Mouse (Mus musculus) hindbrain, embryonic 13.5 days (tissue): ENCODE results near the gene Zfp384. TPM values are rescaled to one million over a fixed set of nuclear protein-coding genes. Genes with fewer than 3 reads are reported as not detected.
"Not testable (repeated sequence)": the region's sequence is repeated elsewhere in the genome, so short reads cannot be mapped to it uniquely, and the experiment has no call there.

Source experiments
- ATAC-seq: fragments of 200-750 bp; cut with Nextera tagmentation; 2 replicates; pipeline ENCODE4 v1.8.0; 2017; ENCODE audit warnings: moderate TSS enrichment; ENCODE audit not compliant: low FRiP score
- H3K27ac ChIP-seq: fragments of 300-500 bp; sonication (generic); 2 replicates; pipeline ENCODE4 v1.5.1; 2015; ENCODE audit warnings: inconsistent platforms, mild to moderate bottlenecking, moderate library complexity
- H3K27me3 ChIP-seq: fragments of 300-500 bp; sonication (generic); 2 replicates; pipeline ENCODE4 v1.6.1; 2015; ENCODE audit warnings: mild to moderate bottlenecking, inconsistent platforms
- H3K36me3 ChIP-seq: fragments of 300-500 bp; sonication (generic); 2 replicates; pipeline ENCODE4 v1.6.1; 2015; ENCODE audit warnings: mild to moderate bottlenecking, inconsistent platforms
- H3K4me1 ChIP-seq: fragments of 300-500 bp; sonication (generic); replicated peaks from 2 replicates; pipeline ENCODE4 v1.6.1; 2015; ENCODE audit warnings: inconsistent platforms
- H3K4me2 ChIP-seq: fragments of 300-500 bp; sonication (generic); 2 replicates; pipeline ENCODE4 v1.6.1; 2015; ENCODE audit warnings: inconsistent platforms, mild to moderate bottlenecking, moderate library complexity
- H3K4me3 ChIP-seq: fragments of 300-500 bp; sonication (generic); 2 replicates; pipeline ENCODE4 v1.5.1; 2015; ENCODE audit warnings: mild to moderate bottlenecking, inconsistent platforms
- H3K9ac ChIP-seq: fragments of 300-500 bp; sonication (generic); 2 replicates; pipeline ENCODE4 v1.6.1; 2015; ENCODE audit warnings: mild to moderate bottlenecking, inconsistent platforms
- H3K9me3 ChIP-seq: fragments of 300-500 bp; sonication (generic); 2 replicates; pipeline ENCODE4 v1.6.1; 2016; ENCODE audit warnings: inconsistent platforms
- WGBS: fragments of 180-500 bp; shearing (Covaris S2); methylation state at CpG from one replicate; pipeline ENCODE4 v1.1.7; 2015; 5-methylcytosine and 5-hydroxymethylcytosine counted together
- polyA plus RNA-seq: library from polyadenylated mRNA; unstranded; fragments of >200 nt; fragmentation: Nextera tagmentation; extraction: Ambion mirVana; gene quantifications from 2 replicates; pipeline ENCODE4 v1.2.1, GENCODE M21; 2015

The Zfp384 gene
- polyA plus RNA-seq, 1 experiment from 2014 or later = 17.7 TPM

GRCm38 (mm10) chr6:125030532-125030931 lies 21.6 kb downstream of the Zfp384 start:
- not testable (repeated sequence) for H3K27me3 ChIP-seq, H3K9me3 ChIP-seq, H3K4me3 ChIP-seq, H3K27ac ChIP-seq, H3K4me1 ChIP-seq, ATAC-seq, H3K4me2 ChIP-seq, H3K9ac ChIP-seq
- 39% methylated on average over 8 of the region's 9 CpGs for WGBS
- peaks cover 59% of the 10 kb centered on the region for H3K36me3 ChIP-seq

GRCm38 (mm10) chr6:125031604-125032003 lies 22.7 kb downstream of the Zfp384 start:
- no peaks in the 10 kb centered on the region for H3K27me3 ChIP-seq
- no peak overlapping the region for H3K4me2 ChIP-seq
- ATAC-seq = no peak
- H3K36me3 ChIP-seq = peaks cover 60% of the 10 kb centered on the region
- no peaks in the 10 kb centered on the region for H3K9me3 ChIP-seq
- no peaks in the 10 kb centered on the region for H3K4me1 ChIP-seq
- 91% methylated on average over 16 of the region's 16 CpGs for WGBS
- H3K27ac ChIP-seq = no peak overlapping the region; the same call in 1 of the 2 replicates
- H3K4me3 ChIP-seq = no peak overlapping the region
- H3K9ac ChIP-seq = no peak overlapping the region

- H3K4me2 ChIP-seq = peak overlapping the region; percentile 54
- no peaks in the 10 kb centered on the region for H3K9me3 ChIP-seq
- peaks cover 21% of the 10 kb centered on the region for H3K4me1 ChIP-seq
- 92% methylated on average over 4 of the region's 4 CpGs for whole genome bisulfite sequencing
- H3K4me3 ChIP-seq = peak overlapping the region; percentile 80
- H3K27me3 ChIP-seq = no peaks in the 10 kb centered on the region
- peak overlapping the region; percentile 41; the same call in 1 of the 2 replicates for H3K27ac ChIP-seq
- peaks cover 40% of the 10 kb centered on the region for H3K36me3 ChIP-seq
- ATAC-seq = no peak
- H3K9ac ChIP-seq = no peak overlapping the region; the same call in 1 of the 2 replicates
Observed at GRCm38 (mm10) chr6:125038666-125039065, 29.7 kb downstream of the Zfp384 start.

GRCm38 (mm10) chr6:125039131-125039530 lies 30.2 kb downstream of the Zfp384 start:
- H3K36me3 ChIP-seq = peaks cover 40% of the 10 kb centered on the region
- peak overlapping the region; percentile 41; the same call in 1 of the 2 replicates for H3K27ac ChIP-seq
- H3K4me3 ChIP-seq = peak overlapping the region; percentile 80
- WGBS = 8% methylated on average over 8 of the region's 8 CpGs
- H3K27me3 ChIP-seq = no peaks in the 10 kb centered on the region
- H3K4me1 ChIP-seq = peaks cover 21% of the 10 kb centered on the region
- peak overlapping the region; percentile 54 for H3K4me2 ChIP-seq
- no peak overlapping the region; the same call in 1 of the 2 replicates for H3K9ac ChIP-seq
- H3K9me3 ChIP-seq = no peaks in the 10 kb centered on the region
- peak; percentile 27 for ATAC-seq

- H3K9me3 ChIP-seq = no peaks in the 10 kb centered on the region
- WGBS = under 1% methylated on average over 26 of the region's 26 CpGs
- peak within 1 kb of the TSS; percentile 74 for H3K4me2 ChIP-seq
- H3K4me1 ChIP-seq = peaks cover 21% of the 10 kb centered on the region
- peak within 1 kb of the TSS; percentile 85 for H3K9ac ChIP-seq
- no peaks in the 10 kb centered on the region for H3K27me3 ChIP-seq
- peak; percentile 96 for ATAC-seq
- H3K4me3 ChIP-seq = peak within 1 kb of the TSS; percentile 80
- peaks cover 43% of the 10 kb centered on the region for H3K36me3 ChIP-seq
- H3K27ac ChIP-seq = peak within 1 kb of the TSS; percentile 86
Observed at GRCm38 (mm10) chr6:125039533-125040153, 30.7 kb downstream of the Zfp384 start, which contains the start of gene Ing4. Ing4 (plus strand) TSS chr6:125039760.

GRCm38 (mm10) chr6:125040221-125040620 lies 31.3 kb downstream of the Zfp384 start:
- H3K4me3 ChIP-seq = peak overlapping the region; percentile 80
- H3K27me3 ChIP-seq = no peaks in the 10 kb centered on the region
- H3K27ac ChIP-seq = peak overlapping the region; percentile 86
- H3K9me3 ChIP-seq = no peaks in the 10 kb centered on the region
- no peak for ATAC-seq
- H3K4me1 ChIP-seq = peaks cover 21% of the 10 kb centered on the region
- H3K4me2 ChIP-seq = peak overlapping the region; percentile 74
- 28% methylated on average over 7 of the region's 7 CpGs for WGBS
- peaks cover 42% of the 10 kb centered on the region for H3K36me3 ChIP-seq
- peak overlapping the region; percentile 85 for H3K9ac ChIP-seq

GRCm38 (mm10) chr6:125041047-125041446 lies 32.1 kb downstream of the Zfp384 start:
- peaks cover 21% of the 10 kb centered on the region for H3K4me1 ChIP-seq
- no peak overlapping the region for H3K9ac ChIP-seq
- WGBS = 91% methylated on average over 7 of the region's 7 CpGs
- no peak overlapping the region for H3K27ac ChIP-seq
- H3K4me3 ChIP-seq = peak overlapping the region; percentile 80; the same call in 1 of the 2 replicates
- H3K36me3 ChIP-seq = peaks cover 41% of the 10 kb centered on the region
- peak overlapping the region; percentile 74 for H3K4me2 ChIP-seq
- no peaks in the 10 kb centered on the region for H3K27me3 ChIP-seq
- H3K9me3 ChIP-seq = no peaks in the 10 kb centered on the region
- no peak for ATAC-seq

GRCm38 (mm10) chr6:125042081-125042480 lies 33.1 kb downstream of the Zfp384 start:
- no peak overlapping the region for H3K4me3 ChIP-seq
- peaks cover 41% of the 10 kb centered on the region for H3K36me3 ChIP-seq
- H3K27ac ChIP-seq = no peak overlapping the region
- WGBS = 97% methylated on average over 7 of the region's 7 CpGs
- ATAC-seq = no peak
- peaks cover 24% of the 10 kb centered on the region for H3K4me1 ChIP-seq
- no peaks in the 10 kb centered on the region for H3K9me3 ChIP-seq
- no peak overlapping the region for H3K4me2 ChIP-seq
- H3K27me3 ChIP-seq = no peaks in the 10 kb centered on the region
- no peak overlapping the region for H3K9ac ChIP-seq

- ATAC-seq = peak; percentile 66
- 35% methylated on average over 5 of the region's 5 CpGs for WGBS
- Histone ChIP-seq H3K4me3 (no peak overlapping the region), H3K9me3 (no peaks in the 10 kb centered on the region), H3K4me1 (0 out of 2 replicates have a peak, but pooled peaks cover 6% of the 10 kb centered on the region), H3K27ac (no peak overlapping the region), H3K4me2 (no peak overlapping the region), H3K36me3 (peaks cover 79% of the 10 kb centered on the region), H3K27me3 (no peaks in the 10 kb centered on the region), H3K9ac (no peak overlapping the region)
Observed at GRCm38 (mm10) chr6:125046691-125047090, 37.7 kb downstream of the Zfp384 start.

- no peak within 1 kb of the TSS for H3K27ac ChIP-seq
- 37% methylated on average over 20 of the region's 20 CpGs for WGBS
- no peaks in the 10 kb centered on the region for H3K9me3 ChIP-seq
- 0 out of 2 replicates have a peak, but pooled peaks cover 6% of the 10 kb centered on the region for H3K4me1 ChIP-seq
- H3K36me3 ChIP-seq = peaks cover 96% of the 10 kb centered on the region
- no peaks in the 10 kb centered on the region for H3K27me3 ChIP-seq
- H3K9ac ChIP-seq = peak within 1 kb of the TSS; percentile 24; the same call in 1 of the 2 replicates
- ATAC-seq = no peak
- H3K4me3 ChIP-seq = no peak within 1 kb of the TSS
- no peak within 1 kb of the TSS for H3K4me2 ChIP-seq
Observed at GRCm38 (mm10) chr6:125049678-125050077, 40.7 kb downstream of the Zfp384 start, which contains the start of gene Acrbp. Acrbp (plus strand) TSS chr6:125049689.

GRCm38 (mm10) chr6:125051237-125051636 lies 42.3 kb downstream of the Zfp384 start:
- WGBS = 70% methylated on average over 5 of the region's 5 CpGs

GRCm38 (mm10) chr6:125061493-125061892 lies 52.5 kb downstream of the Zfp384 start:
- WGBS = 36% methylated on average over 6 of the region's 6 CpGs
- Histone ChIP-seq H3K9ac (0 out of 2 replicates have a peak overlapping the region, but pooled peaks have one; percentile 1), H3K4me1 (peaks cover 9% of the 10 kb centered on the region; the same call in 1 of the 2 replicates), H3K27me3 (no peaks in the 10 kb centered on the region), H3K9me3 (no peaks in the 10 kb centered on the region), H3K4me2 (no peak overlapping the region), H3K27ac (no peak overlapping the region; the same call in 1 of the 2 replicates), H3K36me3 (peaks cover 5% of the 10 kb centered on the region), H3K4me3 (no peak overlapping the region)
- peak; percentile 19; the same call in 1 of the 2 replicates for ATAC-seq

More at GRCm38 (mm10) chr6:125051237-125051636, 42.3 kb downstream of the Zfp384 start:
- H3K4me2 ChIP-seq = no peak overlapping the region
- no peak overlapping the region for H3K9ac ChIP-seq
- no peaks in the 10 kb centered on the region for H3K27me3 ChIP-seq
- ATAC-seq = no peak
- no peaks in the 10 kb centered on the region for H3K9me3 ChIP-seq
- H3K27ac ChIP-seq = no peak overlapping the region
- H3K4me1 ChIP-seq = 0 out of 2 replicates have a peak, but pooled peaks cover 6% of the 10 kb centered on the region
- H3K4me3 ChIP-seq = no peak overlapping the region
- peaks cover 88% of the 10 kb centered on the region for H3K36me3 ChIP-seq
